Mouse (Mus musculus) heart, postnatal 0 days (tissue): ENCODE data around the gene Atp6v0d1.

Source experiments
- CTCF ChIP-seq: IDR thresholded peaks from 2 replicates; pipeline ENCODE4 v1.5.1; 2016; ENCODE audit warnings: antibody characterized with exemption, control low read depth, low read depth
- EP300 ChIP-seq: IDR thresholded peaks from 2 replicates; pipeline ENCODE4 v1.6.1; 2016; ENCODE audit warnings: antibody characterized with exemption, low read depth

DNA sequence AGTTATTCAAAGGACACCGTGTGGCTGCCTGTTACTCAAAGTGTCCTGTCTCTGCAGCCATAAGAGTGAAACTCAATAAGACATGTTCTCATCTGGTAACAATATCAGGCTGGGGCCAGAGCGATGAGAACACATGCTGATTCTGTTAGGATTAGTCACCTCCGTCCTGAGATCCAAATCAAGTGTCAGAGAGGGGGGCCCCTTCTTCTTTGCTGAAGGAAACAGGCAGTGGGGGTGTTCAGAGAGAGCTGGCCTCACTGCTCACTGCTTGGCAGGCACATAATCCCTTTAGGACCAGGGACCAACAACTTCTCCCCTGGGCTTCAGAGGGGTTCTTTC lies 81.8 kb downstream of the Atp6v0d1 start:
- TF ChIP-seq CTCF (no peak), EP300 (no peak)
